Mouse (Mus musculus) lung, postnatal 14 days (tissue): ENCODE data around the gene Rnf216.

ENCODE experiments used
- DNase-seq: peaks from one replicate; pipeline ENCODE4 v3.0.0; 2021

The Rnf216 gene

GRCm38 (mm10) chr5:142956956-142957703 is 155.7 kb downstream of the Rnf216 start:
- DNase-seq: no peak

DNA sequence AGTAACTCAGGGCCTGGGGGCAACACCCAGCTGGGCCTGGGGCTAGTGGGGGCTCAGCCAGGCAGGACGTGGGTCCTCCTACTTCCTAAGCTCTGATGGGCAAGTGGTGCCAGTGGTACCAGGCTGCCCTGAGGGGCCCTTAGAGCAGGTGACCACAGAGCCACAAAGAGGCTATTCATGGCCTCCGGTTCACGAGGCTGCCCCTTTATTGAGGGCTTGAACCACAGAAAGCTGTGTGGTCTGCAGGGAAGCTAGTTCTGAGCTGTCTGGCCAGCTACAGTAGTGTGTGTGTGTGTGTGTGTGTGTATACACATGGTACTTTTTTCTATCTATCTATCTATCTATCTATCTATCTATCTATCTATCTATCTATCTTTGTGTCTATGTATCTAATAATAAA is 159.2 kb downstream of the Rnf216 start:
- DNase-seq: no peak

DNA sequence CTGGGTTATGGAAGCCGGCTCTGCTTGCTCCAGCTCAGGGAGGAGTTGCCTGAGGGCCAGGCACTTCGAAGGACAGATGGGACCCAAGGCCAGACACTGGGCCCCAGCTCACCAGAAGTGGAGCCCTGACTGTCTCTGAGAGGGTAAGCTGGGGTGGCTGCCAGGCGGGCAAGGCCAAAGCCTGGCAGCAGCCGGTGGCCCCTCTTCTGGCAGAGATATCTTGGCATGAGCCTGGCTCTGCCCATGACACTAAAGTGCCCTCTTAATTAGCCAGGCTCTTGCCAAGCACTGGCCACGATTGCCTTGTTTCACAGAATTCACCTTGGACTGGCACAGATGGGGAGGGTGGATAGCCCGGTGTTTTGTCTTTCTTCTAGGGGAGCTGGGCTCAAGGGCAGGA is 162.4 kb downstream of the Rnf216 start:
- DNase-seq: no peak

DNA sequence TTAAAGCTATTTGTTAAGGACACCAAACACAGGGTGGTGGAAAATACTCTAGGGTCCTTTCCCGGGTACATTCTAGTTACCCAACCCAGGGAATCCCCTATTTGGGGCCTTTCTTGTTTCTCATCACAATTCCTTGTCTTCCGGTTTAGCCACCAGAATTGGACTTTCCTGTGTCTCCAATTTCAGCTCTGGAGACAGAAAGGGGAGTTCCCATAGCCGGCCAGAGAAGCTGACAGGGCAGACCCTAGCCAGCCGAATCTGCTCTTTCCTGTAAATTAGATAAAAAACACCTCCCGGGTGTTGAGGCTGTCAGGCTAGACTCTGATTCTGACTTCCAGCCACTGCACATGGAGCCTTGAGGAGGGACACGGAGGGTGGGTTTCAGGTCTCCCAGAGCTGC is 163.2 kb downstream of the Rnf216 start:
- no peak for DNase-seq

DNA sequence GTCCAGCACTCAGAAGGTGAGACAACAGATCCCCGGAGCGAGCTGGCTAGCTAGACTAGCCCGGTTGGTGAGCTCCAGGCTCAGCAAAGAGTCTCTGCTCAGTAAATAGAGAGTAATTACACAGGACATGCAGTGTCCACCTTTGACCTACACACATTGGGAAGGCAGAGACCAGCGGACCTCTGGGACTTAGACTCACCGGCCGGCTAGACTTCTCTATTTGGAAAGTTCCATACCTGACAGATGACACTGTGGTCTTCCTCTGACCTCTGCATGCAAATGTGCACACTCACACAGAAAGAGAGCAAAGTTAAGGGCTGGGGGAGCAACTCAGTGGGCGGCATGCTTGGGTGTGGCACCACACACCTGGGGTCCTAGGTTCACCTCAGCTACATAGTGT is 165.3 kb downstream of the Rnf216 start:
- no peak for DNase-seq

DNA sequence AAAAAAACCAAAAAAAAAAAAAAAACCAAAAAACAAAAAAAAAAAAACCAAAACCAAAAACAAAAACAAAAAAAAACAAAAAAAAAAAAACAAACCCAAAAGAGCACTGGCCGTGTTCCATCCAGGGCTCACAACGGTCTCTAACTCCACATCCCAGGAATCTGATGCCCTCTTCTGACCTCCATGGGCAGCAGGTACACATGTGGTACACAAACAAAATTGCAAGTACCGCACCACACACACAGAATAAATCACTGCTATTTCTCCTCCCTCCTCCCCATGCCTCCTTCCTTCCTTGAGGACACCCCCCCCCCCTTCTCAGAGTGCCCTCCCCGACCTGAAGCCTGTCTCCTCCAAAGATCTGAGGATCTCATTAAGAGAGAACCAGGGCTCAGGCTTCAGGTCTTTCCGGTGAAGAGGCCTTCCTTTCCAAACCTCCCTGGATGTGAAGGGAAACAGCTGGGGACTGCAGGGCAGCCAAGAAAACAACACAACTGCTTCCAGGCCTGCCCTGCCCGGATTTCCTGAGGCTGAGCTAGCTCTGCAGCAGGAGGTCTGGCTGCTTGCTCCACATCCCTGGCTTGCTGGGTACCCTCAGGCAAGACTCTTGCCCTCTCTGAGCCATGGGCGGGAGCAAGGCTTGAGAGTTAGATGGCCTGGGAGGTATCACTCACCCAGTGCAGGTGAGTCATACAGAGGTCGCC is 167.7 kb downstream of the Rnf216 start:
- DNase-seq: no peak
